Mouse (Mus musculus): Measurements from ENCODE around the gene Atg4b.

GRCm38 (mm10) chr1:93823796-93824495 is 72.6 kb downstream of the Atg4b start:
- TF ChIP-seq EP300 (IDR thresholded peaks at IDR 0.05; ENCODE audit: low read depth), result no peak
- TF ChIP-seq CTCF (IDR thresholded peaks at IDR 0.05; ENCODE audit: low read depth), result no peak
